Mouse (Mus musculus) left cerebral cortex, postnatal 14 days (tissue): Measurements from ENCODE around the gene Cd200r4. TPM values are rescaled to one million over a fixed set of nuclear protein-coding genes. Genes with fewer than 3 reads are reported as not detected.
"Not testable (repeated sequence)": the region's sequence is repeated elsewhere in the genome, so short reads cannot be mapped to it uniquely, and the experiment has no call there.

Source experiments
- DNase-seq, 2 experiments: peaks; one replicate each; pipeline ENCODE4 v3.0.0; 2021 to 2022; ENCODE audit warnings: low spot score in 2 of 2, mixed read lengths in 1 of 2
- intact Hi-C: fragments of 180-260 bp; cut with DNase I; formaldehyde crosslinking; loops from one replicate; pipeline ENCODE4 v1.15.1; 2025
- long read RNA-seq, 2 experiments: library from polyadenylated mRNA; stranded (forward); transcript quantifications; one replicate each; pipeline ENCODE4 v2.0.0; 2021
- total RNA-seq, 2 experiments: library from RNA; stranded (reverse); gene quantifications; 2 replicates each; pipeline ENCODE4 v1.2.3; 2021

Cd200r4 gene
- total RNA-seq = under 1 TPM in 1 of 2 experiments, not detected in 1; 0.40 TPM
- long read RNA-seq, experiment 1 = 0 reads
- long read RNA-seq, experiment 2 = 0 reads

GRCm38 (mm10) chr16:44811544-44811943 lies at the start of gene Cd200r4:
Cd200r4 (plus strand) TSS chr16:44811733.
- no peak for DNase-seq
- intact Hi-C loops = no loop called here

- intact Hi-C loops = no loop called here
- DNase-seq = no peak
Observed at GRCm38 (mm10) chr16:44761811-44762210, 49.7 kb upstream of the Cd200r4 start.

GRCm38 (mm10) chr16:44765555-44766319 lies 45.8 kb upstream of the Cd200r4 start, which contains the start of gene Cd200r1:
Cd200r1 (plus strand) TSS chr16:44765736.
- DNase-seq = no peak
- intact Hi-C loops = no loop called here

DNA sequence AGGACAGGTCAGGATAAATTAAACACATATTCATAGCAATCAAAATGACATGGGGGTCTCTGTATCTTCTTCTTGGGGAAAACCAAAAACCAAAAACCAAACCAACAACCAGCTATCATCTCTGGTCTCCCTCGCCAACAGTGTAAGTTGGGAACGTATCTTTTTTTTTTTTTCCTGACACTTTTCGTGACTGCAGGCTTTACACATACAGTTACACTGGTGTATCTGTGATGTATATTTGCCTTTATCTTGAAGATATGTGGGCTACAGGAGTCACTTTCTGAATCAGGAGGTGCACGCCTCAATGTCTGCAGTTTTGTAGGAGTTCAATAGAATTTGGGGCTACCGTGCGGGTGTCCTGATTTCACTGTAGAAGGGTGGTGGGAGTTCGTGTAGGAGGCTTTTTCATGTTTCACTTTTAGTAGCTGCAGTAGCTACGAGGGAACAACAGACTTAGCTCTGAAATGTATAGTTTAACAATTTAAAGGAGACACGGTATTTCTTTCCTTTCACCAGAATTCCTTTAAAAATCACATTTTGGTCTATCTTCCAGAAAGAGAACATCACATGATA lies 45.1 kb upstream of the Cd200r4 start:
- DNase-seq = peak in 1 of 2 experiments; percentile 20
- intact Hi-C loops = no loop called here

GRCm38 (mm10) chr16:44767506-44767905 lies 44.0 kb upstream of the Cd200r4 start:
- no peak for DNase-seq
- intact Hi-C loops = no loop called here

- intact Hi-C loops = loop anchor here (2.0 kb wide), 1 partner anchor 321 kb away; no protein-coding TSS in a partner anchor
- DNase-seq = no peak
Observed at GRCm38 (mm10) chr16:44767967-44768366, 43.6 kb upstream of the Cd200r4 start.

- DNase-seq = no peak
- intact Hi-C loops = no loop called here
Observed at GRCm38 (mm10) chr16:44772577-44772976, 39.0 kb upstream of the Cd200r4 start.

DNA sequence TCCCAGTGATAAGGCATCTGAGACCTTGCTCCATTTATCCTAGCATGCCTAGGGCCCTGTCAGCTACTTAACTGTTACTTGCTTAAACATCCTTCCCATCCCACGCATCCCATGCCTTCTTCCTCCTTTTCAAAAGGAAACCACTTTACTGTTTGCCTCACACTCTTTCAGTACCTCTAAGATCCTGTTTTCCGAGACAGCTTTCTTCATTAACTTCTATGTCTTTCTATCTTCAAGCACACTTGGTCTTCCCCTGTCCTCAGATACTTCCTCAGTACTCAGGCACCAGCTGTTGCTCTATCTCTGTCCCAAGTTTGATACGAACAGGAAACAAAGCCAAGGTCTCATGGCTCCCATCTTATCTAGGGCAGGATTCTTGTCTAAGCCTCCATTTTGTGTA lies 37.9 kb upstream of the Cd200r4 start:
- intact Hi-C loops = no loop called here
- DNase-seq = no peak

GRCm38 (mm10) chr16:44774201-44774600 lies 37.3 kb upstream of the Cd200r4 start:
- intact Hi-C loops = no loop called here
- DNase-seq = no peak

- intact Hi-C loops = no loop called here
- peak in 1 of 2 experiments; percentile 22 for DNase-seq
Observed at GRCm38 (mm10) chr16:44778538-44779147, 32.9 kb upstream of the Cd200r4 start.

GRCm38 (mm10) chr16:44779494-44779893 lies 32.0 kb upstream of the Cd200r4 start:
- DNase-seq = no peak
- intact Hi-C loops = no loop called here

DNA sequence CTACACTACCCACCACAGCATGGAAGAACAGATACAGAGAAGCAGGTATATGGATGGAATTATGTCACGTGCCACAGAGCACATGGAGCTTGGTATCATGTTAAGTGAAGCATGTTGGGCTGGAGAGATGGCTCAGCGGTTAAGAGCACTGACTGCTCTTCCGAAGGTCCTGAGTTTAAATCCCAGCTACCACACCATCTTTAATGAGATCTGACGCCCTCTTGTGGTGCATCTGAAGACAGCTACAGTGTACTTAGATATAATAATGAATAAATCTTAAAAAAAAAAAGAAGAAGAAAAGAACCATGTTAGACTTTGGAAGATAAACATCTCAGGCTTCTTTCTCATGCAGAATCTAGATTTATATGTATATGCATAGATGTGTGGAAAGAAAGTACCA lies 30.8 kb upstream of the Cd200r4 start:
- DNase-seq = no peak
- intact Hi-C loops = no loop called here

DNA sequence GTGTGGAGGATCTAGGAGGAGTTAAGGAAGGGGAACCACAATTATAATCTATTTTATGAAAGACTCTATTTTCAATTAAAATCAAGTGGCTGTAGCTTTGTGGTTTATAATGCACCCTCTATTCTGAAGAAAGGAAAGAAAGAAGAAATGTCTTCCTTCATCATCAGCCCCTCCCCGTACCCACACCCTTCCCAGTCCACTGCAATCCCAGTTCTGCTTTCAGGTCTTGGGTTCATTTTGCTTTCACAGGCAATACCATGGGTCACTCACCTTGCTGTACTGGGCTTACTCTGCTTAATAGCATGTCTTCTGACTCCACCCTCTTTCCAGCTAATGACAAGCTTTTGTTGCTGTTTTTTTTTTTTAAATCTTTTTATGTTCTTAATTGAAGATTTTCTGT lies 24.6 kb upstream of the Cd200r4 start:
- DNase-seq = no peak
- intact Hi-C loops = no loop called here

- DNase-seq = no peak
- intact Hi-C loops = no loop called here
Observed at GRCm38 (mm10) chr16:44794416-44794815, 17.1 kb upstream of the Cd200r4 start.

- no peak for DNase-seq
- intact Hi-C loops = loop anchor here (5.0 kb wide), 1 partner anchor 66 kb away; no protein-coding TSS in a partner anchor
Observed at GRCm38 (mm10) chr16:44805976-44806375, 5.6 kb upstream of the Cd200r4 start.

DNA sequence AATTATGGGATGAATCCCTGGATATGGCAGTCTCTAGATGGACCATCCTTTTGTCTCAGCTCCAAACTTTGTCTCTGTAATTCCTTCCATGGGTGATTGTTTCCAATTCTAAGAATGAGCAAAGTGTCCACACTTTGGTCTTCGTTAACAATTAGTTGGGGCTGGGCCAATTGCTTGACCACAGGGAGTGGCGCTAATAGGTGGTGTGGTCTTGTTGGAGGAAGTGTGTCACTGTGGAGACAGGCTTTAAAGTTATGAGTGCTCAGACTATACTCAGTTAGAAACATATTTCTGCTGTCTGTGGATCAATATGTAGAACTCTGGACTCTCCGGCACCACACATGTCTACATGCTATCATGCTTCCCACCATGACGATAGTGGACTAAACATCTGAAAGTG lies 1.3 kb upstream of the Cd200r4 start:
- DNase-seq, intact Hi-C loops: not testable (repeated sequence)

DNA sequence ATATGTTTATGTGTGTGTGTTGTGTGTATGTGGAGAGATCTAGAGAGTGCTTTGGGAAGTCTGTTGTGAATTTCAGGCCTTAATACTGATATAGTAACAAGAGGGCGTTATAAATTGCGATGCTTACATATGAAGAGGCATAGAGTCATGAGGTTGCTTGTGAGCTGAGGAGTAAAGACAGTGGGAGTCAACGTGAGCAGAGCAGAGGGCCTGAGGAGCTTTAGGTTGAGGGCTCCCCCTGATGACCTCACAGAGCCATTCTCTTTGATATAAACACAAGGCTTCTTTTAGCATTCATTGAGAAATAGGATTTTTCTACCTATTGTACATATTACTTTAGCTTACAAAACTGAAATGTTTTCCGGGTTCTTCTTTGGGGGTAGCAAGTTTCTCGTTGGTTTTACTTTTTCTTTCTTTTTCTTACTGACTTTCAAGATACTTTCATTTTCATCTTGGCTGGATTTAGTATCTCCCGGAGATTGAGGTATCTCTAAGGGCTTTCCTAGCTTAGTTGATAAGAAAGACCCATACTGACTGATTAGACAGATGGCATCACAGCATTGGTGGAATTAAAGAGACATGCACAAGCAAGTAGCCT lies 1.0 kb downstream of the Cd200r4 start:
- intact Hi-C loops = no loop called here
- no peak for DNase-seq

- no peak for DNase-seq
- intact Hi-C loops = no loop called here
Observed at GRCm38 (mm10) chr16:44818010-44818409, 6.5 kb downstream of the Cd200r4 start.

DNA sequence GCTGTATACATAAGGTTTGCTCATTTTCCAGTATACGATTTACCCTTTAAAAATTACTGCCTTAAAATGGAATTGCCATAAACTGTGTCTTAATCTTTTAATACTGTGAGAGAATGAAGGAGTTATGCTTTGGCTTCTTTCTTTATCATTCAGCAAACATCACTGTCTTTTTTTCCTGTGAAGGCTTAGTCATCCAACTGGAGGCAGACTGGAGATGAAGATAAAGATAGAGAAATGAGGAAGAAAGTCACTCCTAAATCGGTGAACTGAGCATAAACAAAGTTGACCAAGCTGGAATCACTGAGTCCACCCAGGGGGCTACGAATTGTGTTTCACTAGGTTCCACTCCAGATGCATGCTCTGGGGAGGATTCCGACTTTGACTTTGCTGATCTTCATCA lies 9.0 kb downstream of the Cd200r4 start:
- DNase-seq = no peak
- intact Hi-C loops = no loop called here

- intact Hi-C loops = no loop called here
- DNase-seq = no peak
Observed at GRCm38 (mm10) chr16:44832286-44832685, 20.8 kb downstream of the Cd200r4 start.
